Mouse (Mus musculus) left cerebral cortex, postnatal 4 days (tissue): ENCODE results near the gene Ccr6. TPM values are rescaled to one million over a fixed set of nuclear protein-coding genes. Genes with fewer than 3 reads are reported as not detected.
"Not testable (repeated sequence)": the region's sequence is repeated elsewhere in the genome, so short reads cannot be mapped to it uniquely, and the experiment has no call there.

ENCODE experiments used
- DNase-seq: peaks from one replicate; pipeline ENCODE4 v3.0.0-alpha.2; 2022
- intact Hi-C: fragments of 180-260 bp; cut with DNase I; formaldehyde crosslinking; loops from one replicate; pipeline ENCODE4 v1.15.1; 2025
- total RNA-seq, 2 experiments: library from RNA; stranded (reverse); gene quantifications; 2 replicates each; pipeline ENCODE4 v1.2.3; 2021

Gene Ccr6
- total RNA-seq, 2 experiments from 2014 or later: not detected

DNA sequence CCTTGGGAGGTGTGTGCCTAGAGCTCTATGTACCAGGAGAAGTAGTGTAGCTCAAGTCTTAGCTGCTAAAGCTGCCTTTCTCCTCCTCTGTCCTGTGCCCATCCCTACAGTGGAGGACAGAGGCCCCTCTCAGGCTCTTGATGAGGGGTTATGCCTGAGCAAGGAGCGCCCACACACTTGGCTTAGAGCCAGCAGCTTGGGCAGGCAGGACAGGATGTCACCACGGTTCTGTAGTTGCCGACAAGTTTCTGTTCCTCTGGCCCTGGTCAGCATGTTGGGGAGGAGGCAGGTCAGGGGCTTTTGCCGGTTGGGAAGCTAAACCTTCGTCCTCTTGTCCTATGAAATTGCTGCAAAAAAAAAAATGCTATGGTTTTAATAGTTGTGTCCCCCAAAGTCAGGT lies 3.8 kb upstream of the Ccr6 start:
- peak; percentile 38 for DNase-seq
- intact Hi-C loops: no loop called here

DNA sequence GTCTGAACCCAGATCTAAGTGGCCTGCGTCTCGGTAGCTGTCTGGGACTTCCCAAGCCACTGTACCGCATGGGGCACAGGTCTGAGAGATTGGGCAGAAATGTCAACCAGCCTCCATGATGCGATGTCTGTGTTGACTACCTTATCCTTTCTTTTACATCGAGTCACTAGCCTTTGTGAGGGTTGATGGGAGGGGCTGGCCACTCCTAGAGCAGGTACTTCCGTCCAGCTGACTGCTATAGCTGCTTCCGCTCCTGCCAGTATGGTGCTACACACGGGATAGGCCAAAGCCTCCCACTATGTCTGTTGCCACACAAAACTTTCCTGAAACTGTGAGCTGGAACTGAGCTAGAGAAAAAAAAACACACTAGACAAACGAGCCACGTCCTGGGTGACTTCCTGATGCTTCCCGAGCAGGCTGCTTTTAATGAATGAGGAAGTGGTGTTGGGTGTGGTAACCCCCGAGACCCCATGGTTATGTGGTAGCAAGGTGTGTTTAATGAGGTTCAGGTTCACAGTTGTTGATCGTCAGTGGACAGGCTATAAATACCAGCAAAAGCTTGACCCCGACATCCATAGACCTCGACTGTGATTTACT lies 2.1 kb upstream of the Ccr6 start:
- intact Hi-C loops: no loop called here
- no peak for DNase-seq

DNA sequence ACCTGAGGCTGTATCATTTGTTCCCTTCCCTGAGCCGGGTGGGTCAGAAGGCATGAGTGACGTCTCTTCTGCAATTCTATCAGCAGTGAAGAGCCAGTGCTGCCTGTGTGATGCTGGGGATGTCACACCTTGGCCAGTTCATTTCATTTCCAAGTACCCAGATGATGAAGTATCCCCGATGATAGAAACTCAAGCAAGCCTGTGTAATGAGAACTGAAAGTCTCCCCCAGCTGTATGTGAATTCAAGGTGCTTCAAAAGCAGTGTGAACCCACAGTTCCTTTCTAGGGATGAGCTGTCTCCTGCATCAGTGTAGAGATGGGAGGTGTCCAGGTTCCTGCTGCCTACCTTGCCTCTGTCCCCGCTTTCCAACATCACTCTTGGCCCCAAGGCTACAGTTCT lies 1.3 kb upstream of the Ccr6 start:
- DNase-seq: no peak
- intact Hi-C loops: no loop called here

DNA sequence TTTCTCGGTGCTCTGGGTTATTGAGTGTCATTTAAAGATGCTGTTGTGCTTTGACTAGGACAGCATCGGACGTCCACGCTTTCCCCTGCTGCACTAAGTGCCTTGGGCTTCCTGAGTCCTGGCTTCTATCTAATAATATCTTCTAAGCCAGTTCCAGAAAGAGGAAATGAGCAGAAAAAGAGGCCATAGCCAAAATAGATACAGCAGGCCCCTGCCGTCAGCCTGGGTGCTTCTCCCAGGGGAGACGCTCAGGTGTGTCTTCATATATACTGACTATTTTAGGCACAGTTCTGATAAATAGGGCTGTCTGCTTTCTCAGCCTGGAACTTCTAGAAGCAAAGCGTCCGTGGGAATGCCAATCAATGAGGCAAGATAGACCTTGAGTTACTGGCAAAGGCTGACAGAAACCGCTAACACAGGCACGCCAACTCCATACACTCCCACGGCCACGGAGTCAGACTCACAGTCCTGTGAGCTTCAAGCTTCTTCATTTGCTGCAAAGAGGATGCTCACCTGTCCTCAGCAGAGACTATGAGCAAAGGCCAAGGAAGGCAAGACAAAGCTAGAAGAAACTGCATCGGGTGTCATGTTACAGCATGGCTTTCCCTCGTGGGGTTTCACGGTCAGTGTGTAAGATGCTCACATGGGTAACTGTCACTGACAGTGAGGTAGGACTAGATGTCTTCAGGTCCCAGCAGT lies 2.3 kb downstream of the Ccr6 start:
- intact Hi-C loops: no loop called here
- DNase-seq: no peak

DNA sequence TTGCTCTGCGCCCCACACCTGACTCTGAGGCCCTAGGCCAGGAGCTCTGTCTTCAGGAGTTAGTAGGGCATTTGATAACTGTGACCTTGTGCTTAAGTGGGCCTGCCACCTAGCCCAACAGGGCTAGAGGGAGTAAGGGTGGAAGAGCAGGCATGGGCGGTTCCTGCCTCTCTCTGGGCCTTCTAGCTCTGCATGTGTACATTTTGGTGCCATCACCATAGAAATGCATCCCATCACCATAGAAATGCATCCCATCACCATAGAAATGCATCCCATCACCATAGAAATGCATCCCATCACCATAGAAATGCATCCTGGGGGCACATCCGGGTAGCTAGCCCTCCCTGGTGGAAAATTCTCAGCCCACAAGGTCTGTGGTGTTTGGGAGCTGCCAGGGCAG lies 3.7 kb downstream of the Ccr6 start:
- intact Hi-C loops: no loop called here
- DNase-seq: no peak

DNA sequence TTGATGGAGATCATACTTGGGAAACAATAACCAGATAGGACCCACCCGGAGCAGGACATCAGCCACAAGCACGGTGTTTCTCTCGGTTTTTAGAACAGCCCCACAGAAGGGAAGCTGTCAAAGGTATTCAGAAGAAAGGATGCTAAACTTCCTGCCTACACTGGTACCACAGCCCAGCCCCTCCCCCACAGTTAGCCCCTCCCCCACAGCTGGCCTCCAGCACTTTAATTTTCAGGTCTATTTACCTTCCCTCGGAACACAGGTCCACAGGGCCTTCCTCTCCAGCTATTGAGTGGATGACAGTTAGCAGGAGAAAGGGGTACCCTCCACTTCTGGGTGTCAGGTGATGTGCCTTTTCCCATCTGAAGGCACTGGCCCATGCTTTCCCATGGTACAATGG lies 4.7 kb downstream of the Ccr6 start:
- no peak for DNase-seq
- intact Hi-C loops: no loop called here

DNA sequence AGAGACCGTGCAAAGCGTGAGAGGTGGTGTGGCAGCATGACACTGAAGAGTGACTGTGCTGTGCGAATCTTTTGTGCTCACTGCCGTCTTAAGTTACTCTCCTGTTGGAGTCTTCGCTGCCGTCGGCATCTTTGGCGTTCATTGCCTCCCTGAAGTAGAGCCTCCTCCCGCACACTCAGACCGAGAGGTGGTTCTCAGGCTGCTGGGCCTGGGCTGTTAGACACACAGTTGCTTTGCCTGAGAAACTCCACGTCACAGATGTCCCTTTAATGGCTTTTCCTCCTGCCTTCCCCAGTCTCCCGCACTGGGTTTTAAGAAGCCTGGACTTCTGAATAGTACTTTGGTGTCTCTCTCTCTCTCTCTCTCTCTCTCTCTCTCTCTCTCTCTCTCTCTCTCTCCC lies 5.8 kb downstream of the Ccr6 start:
- DNase-seq: no peak
- intact Hi-C loops: no loop called here

DNA sequence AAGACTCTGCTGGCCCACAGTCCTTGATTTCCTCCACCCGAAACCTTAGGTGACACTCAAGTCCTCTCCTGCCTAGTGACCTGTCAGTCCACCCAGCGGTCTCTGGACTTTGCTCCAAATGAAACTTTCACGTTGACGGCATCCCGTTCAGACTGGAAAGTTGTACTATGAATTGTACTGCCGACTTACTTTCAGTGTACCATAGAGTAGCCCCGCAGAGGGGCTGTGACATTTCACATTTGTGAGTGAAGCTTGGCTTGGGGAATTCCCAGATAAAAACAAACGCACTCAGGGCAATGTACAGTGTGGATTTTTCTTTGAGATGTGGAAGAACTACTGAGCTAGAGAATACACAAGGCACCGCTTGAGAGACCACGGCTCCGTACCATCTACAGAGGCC lies 6.3 kb downstream of the Ccr6 start:
- no peak for DNase-seq
- intact Hi-C loops: no loop called here

DNA sequence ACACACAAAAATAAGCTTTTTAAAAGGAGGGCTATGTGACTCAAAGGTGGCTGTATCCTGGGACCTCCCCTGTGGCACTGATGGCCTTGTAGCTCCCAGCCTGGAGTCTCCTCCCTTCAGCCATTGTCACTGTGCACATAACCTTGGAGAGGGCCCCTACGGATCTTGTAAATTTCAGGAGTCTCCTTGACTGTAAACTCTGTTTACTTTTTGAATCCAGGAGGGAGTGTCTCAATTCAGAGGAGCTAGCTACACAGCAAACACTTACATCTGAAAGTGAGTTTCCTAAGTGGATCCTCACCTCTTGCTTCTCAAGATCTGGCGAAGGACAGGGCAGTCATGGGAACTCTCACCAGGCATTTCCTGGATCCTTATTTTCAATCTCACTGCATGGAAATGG lies 8.3 kb downstream of the Ccr6 start:
- no peak for DNase-seq
- intact Hi-C loops: no loop called here

DNA sequence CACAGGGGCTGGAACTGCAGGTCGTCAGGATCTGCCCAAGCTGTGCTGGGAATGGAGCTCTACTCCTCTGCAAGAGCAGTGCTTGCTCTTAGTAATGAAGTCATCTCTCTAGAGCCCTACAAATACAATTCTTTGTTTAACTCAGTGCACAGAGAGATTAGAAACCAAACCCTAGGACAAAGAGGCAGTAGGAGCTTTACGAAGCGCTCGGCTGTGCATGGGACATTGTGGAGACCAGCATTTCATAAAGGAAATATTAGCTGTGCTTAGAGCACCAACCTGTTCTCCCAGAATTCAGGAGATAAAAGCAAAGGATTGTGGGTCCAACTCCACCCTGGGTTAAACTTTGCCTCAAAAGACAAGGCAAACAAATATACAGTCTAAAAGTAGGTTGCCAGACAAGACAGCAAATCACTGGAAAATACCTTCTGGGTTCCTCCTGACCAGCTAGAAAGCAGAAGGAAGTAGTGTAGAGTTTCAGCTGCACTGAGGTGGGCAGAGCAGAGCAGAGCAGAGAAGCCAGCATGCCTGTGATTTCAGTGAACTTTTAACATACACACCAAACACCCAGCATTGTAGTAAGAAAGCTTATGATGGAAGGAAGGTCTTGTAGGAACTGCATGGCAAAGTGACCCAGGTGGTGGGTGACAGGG lies 10.4 kb downstream of the Ccr6 start:
- DNase-seq: no peak
- intact Hi-C loops: no loop called here

DNA sequence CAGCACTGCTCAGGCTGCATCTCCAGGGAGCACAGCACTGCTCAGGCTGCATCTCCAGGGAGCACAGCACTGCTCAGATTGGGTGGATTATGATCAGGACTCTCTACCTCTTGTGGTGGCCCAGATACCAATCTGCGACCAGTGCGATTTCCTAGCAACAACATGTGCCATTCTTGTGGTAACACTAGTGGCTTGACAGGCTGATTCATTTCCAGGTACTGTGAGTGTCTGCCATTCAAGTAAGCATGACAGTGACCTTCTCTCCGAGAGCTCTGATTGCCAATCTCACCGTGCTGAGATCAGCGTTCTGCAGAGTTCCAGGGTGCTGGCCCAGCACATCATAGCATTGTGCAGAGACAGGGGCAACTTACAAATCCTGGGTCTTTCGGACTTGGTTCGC lies 15.9 kb downstream of the Ccr6 start:
- no peak for DNase-seq
- intact Hi-C loops: no loop called here

DNA sequence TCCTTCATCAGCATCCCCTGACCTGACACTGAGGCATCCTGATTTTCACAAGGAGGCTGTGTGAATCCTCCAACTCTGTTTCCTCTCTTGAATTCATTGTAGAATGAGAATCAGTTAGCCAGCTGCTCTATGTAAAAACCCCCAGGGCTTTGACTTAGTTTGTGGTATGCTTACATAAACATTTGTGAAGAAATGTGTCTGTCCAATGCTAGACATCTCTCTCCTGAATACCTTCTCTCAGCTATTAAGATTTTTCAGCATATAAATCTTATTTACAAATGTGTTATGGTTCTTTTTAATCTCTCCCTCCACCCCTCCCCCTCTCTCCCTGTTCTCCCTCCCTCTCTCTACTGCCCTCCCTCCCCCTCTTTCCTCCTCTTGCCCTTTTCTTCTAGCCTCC lies 18.4 kb downstream of the Ccr6 start:
- no peak for DNase-seq
- intact Hi-C loops: no loop called here

DNA sequence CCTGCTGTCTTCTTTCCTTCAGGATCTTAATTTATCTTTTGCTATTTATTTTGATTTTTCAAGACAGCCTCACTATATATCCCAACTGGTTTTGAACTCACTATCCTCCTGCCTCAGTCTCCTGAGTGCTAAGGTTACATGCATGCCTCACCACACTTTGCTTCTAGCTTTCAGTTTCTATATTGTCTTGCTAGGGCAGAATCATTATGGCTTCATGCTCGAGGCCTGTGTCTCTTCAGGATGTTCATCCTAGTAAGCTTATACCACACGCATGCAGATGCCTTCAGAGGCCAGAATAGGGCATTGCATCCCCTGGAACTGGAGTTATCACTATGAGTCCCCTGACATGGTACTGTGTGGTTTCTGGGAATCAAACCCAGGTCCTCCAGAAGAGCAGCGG lies 19.1 kb downstream of the Ccr6 start:
- intact Hi-C loops: no loop called here
- no peak for DNase-seq

DNA sequence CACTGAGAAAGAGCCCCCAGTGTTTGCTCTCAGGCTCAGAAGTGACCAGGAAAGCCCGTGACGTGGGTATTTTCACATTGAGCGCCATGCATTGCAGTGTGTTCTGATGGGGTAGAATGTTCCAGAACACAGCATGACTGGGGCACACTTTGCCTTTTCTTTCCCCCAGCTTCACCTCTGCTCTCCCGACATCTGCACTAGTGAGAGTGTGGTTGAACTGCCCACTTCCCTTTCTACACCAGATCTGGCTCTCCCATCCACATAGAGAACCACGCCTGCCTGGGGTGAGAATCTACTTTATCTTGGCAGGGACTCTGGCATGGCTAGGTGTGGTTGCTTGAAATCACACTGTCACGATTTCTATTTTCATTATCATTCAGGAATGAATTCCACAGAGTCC lies 19.7 kb downstream of the Ccr6 start:
- intact Hi-C loops: no loop called here
- no peak for DNase-seq

DNA sequence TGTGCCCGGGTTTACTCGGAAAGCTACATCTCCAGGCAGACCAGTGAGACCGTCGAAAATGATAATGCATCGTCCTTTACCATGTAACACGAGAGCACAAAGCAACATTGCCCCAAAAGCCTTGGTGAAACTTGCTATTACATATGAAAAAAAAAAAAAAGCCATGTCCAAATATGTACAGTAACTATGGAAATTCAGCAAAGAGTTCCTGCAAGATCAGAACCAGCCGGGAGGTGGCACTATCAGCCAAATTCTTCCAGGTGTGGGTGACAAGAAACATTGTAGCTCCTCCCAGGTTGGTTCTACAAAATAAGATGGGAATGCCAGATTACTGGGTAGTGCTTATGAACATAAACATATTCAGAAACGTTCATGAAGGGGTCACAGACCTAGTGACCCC lies 21.1 kb downstream of the Ccr6 start:
- intact Hi-C loops: no loop called here
- DNase-seq: no peak

DNA sequence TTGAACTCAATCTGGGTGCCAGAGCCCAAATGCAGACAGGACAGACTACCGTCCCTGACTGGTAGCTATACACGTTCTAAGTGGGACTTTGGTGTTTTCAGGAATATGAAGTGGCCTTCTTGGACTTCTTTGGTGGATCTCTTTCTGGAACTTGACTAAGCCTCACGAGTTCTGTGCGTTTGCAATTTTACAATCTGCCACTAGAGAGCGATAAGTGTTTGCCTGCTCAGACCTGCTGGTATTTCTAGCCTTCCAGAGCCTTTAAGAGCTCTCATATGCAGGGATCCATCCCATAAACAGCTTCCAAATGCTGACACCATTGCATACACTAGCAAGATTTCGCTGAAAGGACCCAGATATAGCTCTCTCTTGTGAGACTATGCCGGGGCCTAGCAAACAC lies 28.8 kb downstream of the Ccr6 start:
- intact Hi-C loops: loop anchor here (5.0 to 10.0 kb wide), 2 partner anchors 198 to 330 kb away; no protein-coding TSS in a partner anchor

DNA sequence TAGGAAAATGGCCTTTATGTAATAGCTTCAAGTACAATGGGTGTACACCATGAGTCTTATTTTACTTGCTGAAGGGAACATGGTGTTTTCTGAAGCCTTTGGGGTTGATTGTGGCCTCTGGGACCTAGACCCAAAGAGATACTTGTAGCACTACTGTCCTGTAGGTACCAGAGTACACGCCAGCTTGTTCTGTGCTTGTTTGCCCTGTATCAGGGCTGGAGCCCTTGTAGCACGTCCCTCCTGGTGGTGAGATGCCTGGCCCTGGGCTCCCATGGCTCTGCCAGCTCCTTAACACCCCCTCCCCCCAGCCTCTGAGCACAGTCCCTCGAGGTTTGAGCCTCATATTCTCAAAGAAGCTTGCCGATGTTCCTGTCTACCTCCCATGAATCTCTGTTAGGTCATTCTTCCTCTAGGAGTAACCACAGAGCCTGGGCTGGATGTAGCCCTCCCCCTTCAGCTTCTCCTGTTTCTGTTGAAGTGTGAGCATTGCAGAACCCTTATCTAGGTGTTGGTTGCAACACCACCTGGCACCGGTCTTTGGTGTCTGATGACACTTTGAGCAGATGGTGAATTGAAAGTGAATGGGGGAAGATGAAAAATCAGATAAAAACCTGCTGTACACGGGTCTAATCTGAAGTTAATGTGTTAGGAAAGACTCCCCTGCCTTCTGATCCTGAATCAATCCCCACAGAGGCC lies 36.4 kb downstream of the Ccr6 start:
- intact Hi-C loops: no loop called here
- no peak for DNase-seq

More for the DNA sequence above, 28.8 kb downstream of the Ccr6 start:
- not testable (repeated sequence) for DNase-seq

DNA sequence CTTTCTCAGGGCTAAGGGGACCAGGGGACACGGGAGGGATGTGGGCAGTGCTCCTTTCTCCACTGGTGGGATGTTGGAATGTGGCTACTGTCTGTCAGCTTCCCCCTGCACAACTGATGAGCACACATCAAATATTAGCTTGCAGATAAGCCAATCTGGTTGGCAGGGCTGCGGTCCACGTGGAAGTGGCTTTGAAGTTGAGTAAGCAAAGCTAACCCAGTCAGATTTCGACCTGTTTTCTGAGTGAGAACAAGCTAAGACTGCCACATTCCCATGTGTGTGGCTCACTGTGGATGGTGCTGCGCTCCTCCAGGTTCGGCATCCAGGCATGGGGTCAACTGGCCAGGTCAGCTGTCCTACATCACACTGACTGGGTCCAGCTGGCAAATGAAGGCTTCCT lies 37.1 kb downstream of the Ccr6 start:
- DNase-seq: no peak
- intact Hi-C loops: no loop called here

DNA sequence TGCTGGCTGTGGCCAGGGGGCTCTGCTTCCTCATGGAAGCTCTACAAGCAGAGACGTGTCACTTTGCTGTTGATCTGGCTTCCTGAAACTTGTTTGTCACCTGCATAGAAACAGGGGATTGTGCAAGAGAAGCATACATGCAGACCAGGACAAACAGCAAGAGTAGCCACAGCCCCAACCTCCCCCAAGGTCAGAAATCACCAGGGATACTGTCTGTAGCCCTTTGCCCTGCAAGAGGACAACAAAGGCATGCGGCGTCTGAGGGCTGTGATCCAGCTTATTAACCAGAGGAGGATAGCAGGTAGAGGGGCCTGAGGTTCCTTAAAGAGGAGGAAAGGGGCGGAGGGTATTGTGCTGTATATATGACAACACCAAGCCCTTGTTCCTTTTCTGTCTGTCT lies 40.2 kb downstream of the Ccr6 start:
- DNase-seq: no peak
- intact Hi-C loops: no loop called here

DNA sequence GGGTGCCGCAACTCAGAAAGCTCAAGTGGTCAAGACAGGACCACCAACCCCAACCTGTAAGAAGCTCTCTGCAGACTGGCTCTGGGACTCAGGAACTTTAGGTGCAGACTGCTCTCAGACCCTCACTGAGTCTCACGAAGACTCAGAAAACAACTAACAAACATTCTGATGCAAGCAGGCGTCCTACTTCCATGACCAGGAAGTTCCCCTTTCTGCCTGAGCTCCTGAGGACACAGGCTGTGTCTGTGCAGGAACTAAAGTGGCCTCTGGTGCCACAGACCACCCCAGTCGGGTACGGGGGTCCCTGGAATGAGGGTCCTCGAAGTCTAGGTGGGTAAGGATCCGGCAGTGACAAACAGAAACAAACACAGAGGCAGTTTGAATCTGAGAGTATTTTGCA lies 40.8 kb downstream of the Ccr6 start:
- intact Hi-C loops: no loop called here
- DNase-seq: no peak

DNA sequence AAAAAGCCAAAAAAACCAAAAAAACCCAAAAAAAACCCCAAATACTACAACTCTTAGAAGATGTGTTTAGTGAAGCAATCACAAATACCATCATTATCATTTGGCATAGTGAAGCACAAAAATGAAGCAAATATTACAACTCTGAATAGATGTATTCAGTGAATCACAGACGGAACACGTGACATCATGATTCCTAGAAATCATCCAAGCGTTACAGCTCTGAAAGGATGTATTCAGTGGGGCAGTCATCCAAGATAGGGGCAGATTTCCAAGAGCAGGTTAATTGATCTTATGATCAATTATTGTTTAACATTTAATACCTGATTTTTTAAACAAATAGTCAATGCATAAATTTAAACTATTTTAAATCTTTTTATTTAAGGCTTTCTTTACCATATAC lies 41.4 kb downstream of the Ccr6 start:
- intact Hi-C loops: no loop called here
- no peak for DNase-seq

DNA sequence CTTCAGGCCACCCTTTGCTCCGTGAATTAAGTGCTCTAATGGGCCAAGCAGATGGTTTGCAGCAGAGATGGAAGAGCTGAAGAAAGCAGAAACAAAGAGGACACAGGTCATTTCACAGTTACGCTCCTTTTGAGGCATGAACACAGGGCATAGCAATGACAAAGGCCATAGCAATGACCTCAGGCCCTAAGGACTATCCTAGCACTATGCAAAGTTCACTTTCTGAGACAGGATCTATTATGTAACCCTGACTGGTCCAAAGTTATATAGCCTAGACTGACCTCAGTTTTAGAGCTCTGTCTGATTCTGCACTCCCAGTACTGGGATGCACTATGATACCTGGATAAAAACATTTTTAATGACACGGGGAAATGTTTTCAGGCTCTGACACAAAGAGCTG lies 42.5 kb downstream of the Ccr6 start:
- intact Hi-C loops: no loop called here

More for the DNA sequence above, 42.5 kb downstream of the Ccr6 start:
- no peak for DNase-seq
